Mouse (Mus musculus) forebrain, embryonic 11.5 days (tissue): ENCODE data around the gene Pilra. TPM values are rescaled to one million over a fixed set of nuclear protein-coding genes. Genes with fewer than 3 reads are reported as not detected.

Experiments
- ATAC-seq: fragments of 200-750 bp; cut with Nextera tagmentation; replicated peaks from 2 replicates; pipeline ENCODE4 v1.8.0; 2017; ENCODE audit warnings: moderate TSS enrichment; ENCODE audit not compliant: low FRiP score
- DNase-seq: peaks from one replicate; pipeline ENCODE4 v3.0.0-alpha.2; 2017; ENCODE audit warnings: low spot score
- H3K27ac ChIP-seq: fragments of 300-500 bp; sonication (generic); 2 replicates; pipeline ENCODE4 v1.5.1; 2014; ENCODE audit warnings: low read depth, low read length
- H3K27me3 ChIP-seq: fragments of 300-500 bp; sonication (generic); 2 replicates; pipeline ENCODE4 v1.6.1; 2014; ENCODE audit warnings: mild to moderate bottlenecking, low read length, mixed read lengths; ENCODE audit not compliant: control insufficient read depth, insufficient read depth
- H3K36me3 ChIP-seq: fragments of 300-500 bp; sonication (generic); 2 replicates; pipeline ENCODE4 v1.6.1; 2014; ENCODE audit warnings: mild to moderate bottlenecking, low read length, moderate library complexity, mixed read lengths; ENCODE audit not compliant: control insufficient read depth, insufficient read depth
- H3K4me1 ChIP-seq: fragments of 300-500 bp; sonication (generic); replicated peaks from 2 replicates; pipeline ENCODE4 v1.6.1; 2014; ENCODE audit warnings: low read length, mixed read lengths; ENCODE audit not compliant: control insufficient read depth, insufficient read depth
- H3K4me2 ChIP-seq: fragments of 300-500 bp; sonication (generic); 2 replicates; pipeline ENCODE4 v1.6.1; 2014; ENCODE audit warnings: low read depth, mild to moderate bottlenecking, low read length, moderate library complexity, mixed read lengths; ENCODE audit not compliant: severe bottlenecking
- H3K4me3 ChIP-seq: fragments of 300-500 bp; sonication (generic); 2 replicates; pipeline ENCODE4 v1.5.1; 2014; ENCODE audit warnings: low read depth, low read length
- H3K9ac ChIP-seq: fragments of 300-500 bp; sonication (generic); 2 replicates; pipeline ENCODE4 v1.6.1; 2014; ENCODE audit warnings: low read length
- H3K9me3 ChIP-seq: fragments of 300-500 bp; sonication (generic); 2 replicates; pipeline ENCODE4 v1.6.1; 2016; ENCODE audit warnings: low read length, mixed read lengths; ENCODE audit not compliant: control insufficient read depth
- WGBS: fragments of 180-500 bp; shearing (Covaris S2); extraction: QIAGEN DNeasy Blood & Tissue Kit; methylation state at CpG from one replicate; pipeline ENCODE4 v1.1.7; 2014; 5-methylcytosine and 5-hydroxymethylcytosine counted together
- polyA plus RNA-seq: library from polyadenylated mRNA; unstranded; fragments of >200 nt; fragmentation: Nextera tagmentation; extraction: Ambion mirVana; gene quantifications from 2 replicates; pipeline ENCODE4 v1.2.1, GENCODE M21; 2014

Gene Pilra
- polyA plus RNA-seq, 1 experiment from 2014 or later = 0.13 TPM

DNA sequence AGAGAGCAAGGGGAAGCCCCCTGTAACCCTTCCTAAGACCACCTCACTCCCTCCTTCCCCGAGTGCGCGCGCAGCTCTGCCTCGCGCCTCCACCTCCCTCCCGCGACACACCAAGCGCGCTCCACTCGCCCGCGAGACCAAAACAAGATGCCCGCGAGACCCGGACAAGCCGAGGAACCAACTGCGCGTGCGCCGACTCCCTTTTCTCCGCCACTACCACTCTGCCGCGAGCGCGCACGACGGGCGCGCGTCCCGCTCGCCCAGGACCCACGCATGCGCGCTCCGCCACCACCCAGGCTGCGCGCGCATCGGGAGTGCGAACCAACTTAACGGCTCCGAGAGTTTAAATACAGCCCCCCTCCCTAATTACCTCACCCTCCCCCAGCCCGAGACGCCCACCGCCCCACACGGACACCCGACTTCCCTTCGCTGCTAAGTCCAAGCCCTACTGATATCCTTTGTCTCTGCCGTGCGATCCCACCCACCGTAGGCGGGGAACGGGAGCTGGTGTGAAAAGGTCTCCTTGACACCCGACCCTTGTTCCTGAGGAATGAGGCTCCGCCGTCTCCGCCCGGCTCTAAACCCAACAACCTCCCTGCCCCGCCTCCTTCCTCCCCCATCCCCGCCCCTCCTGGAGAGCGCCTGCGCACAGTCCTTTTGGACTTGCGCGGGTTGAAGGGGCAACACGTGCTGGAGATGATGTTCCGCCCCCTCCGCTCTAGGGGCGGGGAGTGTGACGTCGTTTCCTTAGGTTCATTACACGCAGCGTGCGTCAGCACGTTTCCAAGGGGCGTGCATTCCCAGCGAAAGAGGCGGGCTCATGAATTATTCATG, 49.8 kb downstream of the Pilra start:
- ATAC-seq (peak; percentile 88), DNase-seq (peak; percentile 100)
- Histone ChIP-seq H3K4me3 (peak overlapping the region; percentile 85), H3K9ac (peak overlapping the region; percentile 92), H3K27ac (peak overlapping the region; percentile 99), H3K27me3 (no peaks in the 10 kb centered on the region; the same call in 1 of the 2 replicates), H3K4me1 (peaks cover 26% of the 10 kb centered on the region), H3K36me3 (peaks cover 16% of the 10 kb centered on the region), H3K9me3 (no peaks in the 10 kb centered on the region), H3K4me2 (peak overlapping the region; percentile 90)
- under 1% methylated on average over 76 of the region's 79 CpGs for WGBS

DNA sequence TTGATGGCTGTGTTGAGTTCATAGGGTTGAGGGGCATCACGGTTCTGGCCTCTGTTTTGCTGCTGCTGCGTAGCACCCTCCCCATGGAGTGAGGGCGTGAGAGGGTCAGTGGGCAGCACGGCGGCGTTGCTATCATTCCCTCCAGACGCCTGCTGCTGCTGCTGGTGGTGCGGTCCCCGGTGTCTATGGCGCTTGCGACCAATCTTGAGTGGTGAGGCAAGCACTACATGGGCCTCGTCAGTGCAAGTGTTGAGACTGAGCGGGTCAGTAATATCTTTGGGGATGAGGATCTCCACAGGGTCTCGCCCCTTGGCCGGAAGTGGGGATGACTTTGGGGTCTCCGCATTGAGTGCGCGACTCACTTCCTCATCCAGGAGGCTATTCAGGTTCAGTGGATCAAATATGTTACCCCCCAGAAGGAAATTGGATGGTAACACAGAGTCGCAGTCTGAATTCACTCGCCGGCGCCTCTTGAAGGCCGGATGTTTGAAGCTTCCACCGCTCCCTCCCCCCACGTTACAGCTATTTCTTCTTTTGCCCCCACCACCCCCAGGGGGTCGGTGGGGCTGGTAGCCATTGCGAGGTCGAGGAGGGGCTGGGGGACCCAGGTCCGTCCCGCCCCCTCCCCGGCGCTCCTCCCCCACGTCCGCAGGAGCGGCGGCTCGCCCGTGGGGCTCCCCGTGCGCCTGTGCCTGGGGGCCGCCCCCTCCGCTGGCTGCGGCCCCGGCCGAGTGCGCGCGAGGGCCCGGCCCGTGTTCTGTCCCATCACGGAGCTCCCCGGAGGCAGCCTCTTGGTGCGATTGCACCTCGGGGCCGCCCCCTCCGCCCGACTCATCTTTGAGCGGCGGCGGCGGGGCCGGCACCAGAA, 50.7 kb downstream of the Pilra start:
- H3K9ac ChIP-seq = peak overlapping the region; percentile 92
- WGBS = 7% methylated on average over 56 of the region's 62 CpGs
- ATAC-seq (peak; percentile 5), DNase-seq (peak; percentile 80)
- H3K4me1 ChIP-seq = peaks cover 26% of the 10 kb centered on the region
- H3K36me3 ChIP-seq = peaks cover 19% of the 10 kb centered on the region
- H3K27me3 ChIP-seq = no peaks in the 10 kb centered on the region; the same call in 1 of the 2 replicates
- H3K4me2 ChIP-seq = peak overlapping the region; percentile 90
- H3K27ac ChIP-seq = peak overlapping the region; percentile 99
- no peaks in the 10 kb centered on the region for H3K9me3 ChIP-seq
- H3K4me3 ChIP-seq = peak overlapping the region; percentile 85

DNA sequence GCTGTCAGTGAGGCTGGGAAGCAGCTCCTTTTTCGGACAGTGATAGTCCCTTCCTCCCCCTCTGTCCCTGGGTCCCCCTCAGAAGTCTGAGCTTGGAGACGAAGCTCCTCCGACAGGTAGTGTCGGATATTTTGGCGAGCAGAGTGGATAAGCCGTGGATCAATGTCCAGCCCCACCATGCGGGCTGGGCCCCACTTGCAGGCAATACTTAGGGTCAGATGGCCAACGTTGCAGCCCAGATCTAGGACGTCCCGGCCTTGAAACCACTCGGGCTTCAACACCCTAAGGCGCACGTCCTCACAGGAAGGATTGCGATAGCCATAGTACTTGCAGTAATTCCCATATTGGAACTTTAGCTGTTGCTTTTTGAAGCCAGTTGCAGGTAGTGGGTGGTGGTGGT, 51.5 kb downstream of the Pilra start:
- Histone ChIP-seq H3K36me3 (peaks cover 23% of the 10 kb centered on the region), H3K27ac (no peak overlapping the region), H3K4me1 (peaks cover 32% of the 10 kb centered on the region), H3K9me3 (no peaks in the 10 kb centered on the region), H3K9ac (peak overlapping the region; percentile 92), H3K4me3 (peak overlapping the region; percentile 85), H3K27me3 (no peaks in the 10 kb centered on the region; the same call in 1 of the 2 replicates), H3K4me2 (peak overlapping the region; percentile 90)
- ATAC-seq = no peak
- no peak for DNase-seq
- WGBS = 87% methylated on average over 14 of the region's 14 CpGs

DNA sequence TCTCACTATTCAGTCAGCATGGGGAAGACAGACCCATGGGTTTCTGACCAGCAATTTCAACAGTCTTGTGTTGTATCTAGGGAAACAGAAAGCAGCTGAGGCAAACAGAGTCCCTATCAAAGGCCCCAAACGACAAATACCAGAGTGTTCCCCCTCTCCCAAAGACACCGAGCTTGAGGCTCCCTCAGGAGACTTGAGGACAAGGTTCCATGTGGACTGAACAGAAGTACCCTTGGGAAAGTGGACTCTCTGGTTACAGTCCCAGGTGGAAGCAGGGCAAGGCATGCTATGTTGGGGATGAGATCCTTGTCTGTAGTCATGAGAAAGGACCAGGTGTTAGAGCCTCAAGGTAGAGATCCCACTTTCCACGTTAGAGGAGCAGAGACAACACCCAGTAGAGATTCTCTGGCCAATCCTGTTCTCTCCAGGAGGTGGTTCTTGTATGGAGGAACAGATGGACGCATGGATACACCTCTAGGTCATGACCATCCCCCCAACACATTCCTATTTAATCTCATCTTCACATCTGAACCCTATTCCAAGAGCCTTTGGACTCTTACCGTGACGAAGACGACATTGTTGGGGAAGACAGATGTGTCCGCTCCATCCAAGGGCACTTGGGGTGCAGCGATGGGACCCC, 52.1 kb downstream of the Pilra start:
- H3K36me3 ChIP-seq = peaks cover 23% of the 10 kb centered on the region
- no peaks in the 10 kb centered on the region; the same call in 1 of the 2 replicates for H3K27me3 ChIP-seq
- no peak for DNase-seq
- H3K4me1 ChIP-seq = peaks cover 33% of the 10 kb centered on the region
- H3K4me3 ChIP-seq = peak overlapping the region; percentile 85
- peak overlapping the region; percentile 90 for H3K4me2 ChIP-seq
- WGBS = 80% methylated on average over 9 of the region's 9 CpGs
- ATAC-seq = no peak
- H3K9ac ChIP-seq = peak overlapping the region; percentile 92
- H3K27ac ChIP-seq = no peak overlapping the region
- H3K9me3 ChIP-seq = no peaks in the 10 kb centered on the region

DNA sequence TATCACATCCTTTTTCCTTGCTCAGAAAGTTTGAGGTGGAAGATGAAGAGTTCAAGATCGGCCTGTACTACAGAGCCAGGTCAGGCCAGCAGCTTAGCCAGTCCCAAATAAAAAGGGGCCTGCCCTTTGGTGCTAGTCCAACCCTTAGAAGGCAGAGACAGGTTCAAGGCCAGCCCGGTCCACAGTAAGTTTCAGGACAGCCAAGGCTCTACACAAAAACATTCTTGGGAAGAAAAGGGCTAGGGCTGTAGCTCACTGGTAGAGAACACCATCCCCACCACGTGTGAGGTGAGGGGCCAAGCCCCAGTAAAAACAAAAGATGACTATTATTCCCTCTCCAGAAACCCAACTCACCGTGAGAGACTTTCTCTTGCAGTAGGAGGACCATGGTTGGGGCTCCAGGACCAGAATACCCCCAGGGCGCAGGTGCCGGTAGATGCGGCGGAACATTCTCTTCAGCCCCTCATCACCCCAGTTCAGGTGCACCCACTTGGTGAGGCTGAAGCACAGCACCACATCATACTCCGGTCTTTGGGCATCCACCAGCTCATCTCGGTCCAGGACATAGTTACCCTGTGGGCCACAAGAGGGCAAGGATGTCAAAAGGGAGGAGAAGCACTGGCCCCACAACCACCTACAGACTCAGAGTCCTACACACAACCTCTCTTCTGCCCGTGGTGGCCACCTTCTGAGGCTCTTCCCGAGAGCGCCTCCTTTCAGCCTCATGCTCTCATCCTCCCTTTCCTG, 53.1 kb downstream of the Pilra start:
- H3K36me3 ChIP-seq = peaks cover 23% of the 10 kb centered on the region
- H3K4me2 ChIP-seq = peak overlapping the region; percentile 90; the same call in 1 of the 2 replicates
- DNase-seq (peak; percentile 55), ATAC-seq (no peak)
- no peaks in the 10 kb centered on the region for H3K27me3 ChIP-seq
- peaks cover 34% of the 10 kb centered on the region for H3K4me1 ChIP-seq
- 87% methylated on average over 13 of the region's 13 CpGs for WGBS
- H3K4me3 ChIP-seq = peak overlapping the region; percentile 85; the same call in 1 of the 2 replicates
- no peaks in the 10 kb centered on the region for H3K9me3 ChIP-seq
- H3K9ac ChIP-seq = peak overlapping the region; percentile 92
- no peak overlapping the region for H3K27ac ChIP-seq

DNA sequence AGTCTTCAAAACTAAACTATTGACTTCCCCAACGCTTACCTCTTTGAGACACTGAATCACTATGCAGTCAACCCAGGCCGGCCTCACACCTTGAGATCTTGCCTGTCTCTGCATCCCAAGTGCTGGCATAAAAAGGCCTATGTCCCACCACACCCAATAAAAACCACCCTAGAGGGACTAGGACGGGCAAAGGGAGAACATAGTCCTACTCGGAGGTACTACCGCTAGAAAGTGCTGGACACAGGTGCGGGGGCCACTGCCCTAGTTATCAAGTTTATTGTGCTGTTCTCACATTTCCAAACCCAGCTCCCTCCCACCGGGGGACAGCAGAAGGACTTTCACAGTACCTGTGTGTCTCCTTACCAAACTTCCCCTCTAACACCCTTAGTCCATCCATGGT, 54.4 kb downstream of the Pilra start:
- ATAC-seq (no peak), DNase-seq (peak; percentile 49)
- no peak overlapping the region for H3K27ac ChIP-seq
- H3K4me2 ChIP-seq = no peak overlapping the region
- H3K36me3 ChIP-seq = peaks cover 23% of the 10 kb centered on the region
- no peak overlapping the region for H3K9ac ChIP-seq
- no peak overlapping the region for H3K4me3 ChIP-seq
- peaks cover 34% of the 10 kb centered on the region for H3K4me1 ChIP-seq
- WGBS = 92% methylated on average over 7 of the region's 7 CpGs
- H3K27me3 ChIP-seq = no peaks in the 10 kb centered on the region
- H3K9me3 ChIP-seq = no peaks in the 10 kb centered on the region

DNA sequence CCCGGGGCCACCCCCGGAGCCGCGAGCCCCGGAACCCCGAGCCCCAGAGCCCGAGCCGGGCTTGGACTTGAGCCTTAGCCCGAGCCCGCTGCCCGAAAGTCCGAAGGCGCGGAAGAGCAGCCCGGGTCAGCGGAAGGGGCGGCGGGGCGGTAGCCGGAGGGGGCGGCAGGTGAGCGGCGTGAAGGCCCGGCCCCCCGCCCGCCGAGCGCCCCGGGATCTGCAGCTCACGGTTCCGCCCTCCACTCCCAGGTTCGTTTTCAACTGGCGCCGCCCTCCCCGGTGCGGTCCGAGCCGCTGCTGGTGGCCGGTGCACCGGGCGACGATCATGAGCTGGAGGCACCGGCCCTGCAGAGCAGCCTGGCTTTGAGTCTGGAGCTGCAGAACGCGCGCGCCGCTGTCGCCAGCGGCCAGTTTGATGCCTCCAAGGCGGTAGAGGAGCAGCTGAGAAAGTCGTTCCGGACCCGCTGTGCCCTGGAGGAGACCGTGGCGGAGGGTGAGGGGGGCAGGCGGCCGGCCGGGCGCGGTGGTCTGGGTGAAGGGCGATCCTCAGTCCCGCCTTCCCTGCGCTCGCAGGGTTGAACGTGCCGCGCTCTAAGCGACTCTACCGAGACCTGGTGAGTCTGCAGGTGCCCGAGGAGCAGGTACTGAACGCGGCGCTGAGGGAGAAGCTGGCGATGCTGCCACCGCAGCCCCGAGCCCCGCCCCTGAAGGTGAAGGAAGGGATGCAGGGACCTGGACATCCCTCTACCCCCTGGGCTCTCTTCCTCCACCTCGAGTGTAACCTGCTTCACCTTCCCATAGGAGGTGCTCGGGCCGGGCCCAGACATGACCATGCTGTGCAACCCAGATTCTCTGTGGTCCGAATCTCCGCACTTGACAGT, 56.8 kb downstream of the Pilra start:
- Histone ChIP-seq H3K27me3 (no peaks in the 10 kb centered on the region), H3K4me1 (peaks cover 24% of the 10 kb centered on the region), H3K9ac (peak overlapping the region; percentile 91), H3K9me3 (no peaks in the 10 kb centered on the region), H3K27ac (peak overlapping the region; percentile 87), H3K36me3 (peaks cover 21% of the 10 kb centered on the region), H3K4me2 (peak overlapping the region; percentile 92), H3K4me3 (peak overlapping the region; percentile 98)
- ATAC-seq (peak; percentile 20), DNase-seq (peak; percentile 71)
- under 1% methylated on average over 81 of the region's 83 CpGs for WGBS
